Mouse (Mus musculus) subcutaneous adipose tissue, adult 2 months (tissue): ENCODE results near the gene Pls1. TPM values are rescaled to one million over a fixed set of nuclear protein-coding genes. Genes with fewer than 3 reads are reported as not detected.

Experiments
- polyA plus RNA-seq: library from polyadenylated mRNA; depleted of rRNA; stranded (reverse); fragments of >200 nt; gene quantifications from 2 replicates; pipeline ENCODE4 v1.2.3, GENCODE M21; 2012; ENCODE audit warnings: low replicate concordance; rRNA removed

Gene Pls1
- 0.98 TPM in 1 of 2 replicates, not detected in the other for polyA plus RNA-seq

DNA sequence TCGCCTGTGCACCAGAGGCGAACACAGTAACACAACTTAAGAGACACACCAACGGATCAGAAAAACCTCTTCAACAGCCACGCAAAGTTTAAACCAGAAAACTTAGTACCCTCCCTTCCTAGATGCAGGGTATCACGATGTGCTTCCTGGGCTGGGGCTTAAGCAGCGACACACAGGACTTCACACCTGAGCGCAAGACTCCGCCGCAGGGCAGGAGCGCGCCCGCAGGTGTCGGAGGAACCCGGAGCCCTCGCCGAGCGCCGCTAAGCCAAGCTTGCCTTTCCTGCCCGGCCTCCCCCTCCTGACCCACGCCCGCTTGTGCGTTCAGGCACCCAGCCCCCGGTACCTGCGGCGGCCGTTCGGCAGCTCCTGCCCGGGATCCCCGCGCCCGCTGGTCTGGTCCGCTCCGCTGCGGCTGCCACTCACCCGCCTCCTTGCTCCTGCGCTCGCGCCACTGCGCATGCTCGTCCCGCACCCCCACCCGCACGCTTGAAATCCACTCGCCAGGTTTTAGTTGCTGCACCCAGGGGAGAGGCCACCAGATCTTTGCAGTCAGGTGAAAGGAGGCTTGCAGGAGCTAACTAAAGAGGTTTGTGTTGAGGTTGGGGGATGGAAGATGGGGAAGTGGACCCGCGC, at the start of gene Pls1:
Gene Pls1 (minus strand): TSS at position 487 of the 636 bp plus-strand sequence.

GRCm38 (mm10) chr9:95857414-95858026, 12.4 kb upstream of the Pls1 start, which contains the start of gene Atr:
Gene Atr (plus strand): TSS chr9:95857597.

GRCm38 (mm10) chr9:95750037-95750511, 95.0 kb downstream of the Pls1 start, which contains the start of gene Trpc1:
Gene Trpc1 (minus strand): TSS chr9:95750375.

Other genes starting within 250 kb of the Pls1 start
- gene Pcolce2, start 207.7 kb downstream of the Pls1 start, polyA plus RNA-seq = 1.7 and 4.0 TPM in 2 replicates
- 1.9 and 3.8 TPM in 2 replicates for gene Trpc1, start 94.9 kb downstream of the Pls1 start, polyA plus RNA-seq
- gene Atr, start 12.3 kb upstream of the Pls1 start, polyA plus RNA-seq = 3.4 and 4.8 TPM in 2 replicates
- 4.4 and 6.3 TPM in 2 replicates for gene Xrn1, start 109.4 kb upstream of the Pls1 start, polyA plus RNA-seq